ENCODE assay signal across 8 mouse cellular contexts in the genomic region with DNA sequence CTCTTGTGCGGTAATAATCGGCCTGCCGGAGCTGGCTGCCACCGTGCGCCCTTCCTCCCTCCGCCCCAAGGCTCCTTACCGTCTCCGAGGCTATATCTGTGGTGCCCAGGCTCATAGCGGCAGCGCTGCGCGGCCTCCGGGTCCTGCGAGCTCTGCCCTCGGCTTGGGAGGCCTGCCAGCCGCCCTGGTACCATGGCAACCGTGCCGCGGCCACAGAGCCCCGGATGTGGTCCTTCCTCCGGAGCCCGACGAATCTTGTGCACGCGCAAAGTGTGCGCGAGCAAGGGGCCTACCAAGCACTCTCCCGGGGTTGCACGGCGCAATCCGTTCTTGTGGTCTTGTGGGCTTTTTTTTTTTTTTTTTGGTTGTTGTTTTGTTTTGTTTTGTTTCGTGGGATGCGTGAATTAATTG. TPM values are rescaled to one million over a fixed set of nuclear protein-coding genes. Genes with fewer than 3 reads are reported as not detected.
DNase-seq lines count a peak whose midpoint lies in the region; ATAC-seq lines count a peak whose summit lies in the region.

A gene (minus strand): TSS at position 276 of the 411 bp plus-strand sequence.

- H3K9ac ChIP-seq in hindbrain, embryonic 13.5 days: peak within 1 kb of the TSS; percentile 92

- under 1% methylated on average over 33 of the region's 33 CpGs for WGBS in hindbrain, embryonic 13.5 days

- peaks cover 60% of the 10 kb centered on the region for H3K4me1 ChIP-seq in hindbrain, embryonic 13.5 days (replicated peaks)

- ATAC-seq in hindbrain, embryonic 13.5 days (ENCODE audit: low FRiP score): peak; percentile 53

- H3K36me3 ChIP-seq in hindbrain, embryonic 13.5 days: peaks cover 23% of the 10 kb centered on the region

- DNase-seq in NIH3T3 (ENCODE audit: low read depth): peak; percentile 97
- peak; percentile 99 for DNase-seq in cerebellum, postnatal 10 days
- DNase-seq in frontal cortex, postnatal 14 days (ENCODE audit: low spot score in 2 of 2): peak; percentile 91
- peak; percentile 94 to 95 for DNase-seq in layer of hippocampus, postnatal 36 days
- DNase-seq in lung, postnatal 36 days: peak; percentile 96
- DNase-seq in retina, postnatal 1 day: peak; percentile 96
- DNase-seq in urinary bladder, adult 18-20 months (ENCODE audit: low spot score in 2 of 2): peak; percentile 91 to 94

- H3K4me2 ChIP-seq in hindbrain, embryonic 13.5 days: peak within 1 kb of the TSS; percentile 77

- H3K9me3 ChIP-seq in hindbrain, embryonic 13.5 days: no peaks in the 10 kb centered on the region

- peak within 1 kb of the TSS; percentile 73 for H3K4me3 ChIP-seq in hindbrain, embryonic 13.5 days

- H3K27me3 ChIP-seq in hindbrain, embryonic 13.5 days: no peaks in the 10 kb centered on the region

- H3K27ac ChIP-seq in hindbrain, embryonic 13.5 days: peak within 1 kb of the TSS; percentile 91

RNA-seq across cellular contexts. Expression of the gene that starts here (rescaled TPM):
- 26.0 and 26.3 TPM in 2 replicates for polyA plus RNA-seq in hindbrain, embryonic 13.5 days (2015; fragmentation: Nextera tagmentation; extraction: Ambion mirVana)
- total RNA-seq in layer of hippocampus, postnatal 36 days (2021): 10 to 100 TPM; 48.7 to 66.2 TPM

Comparison
In these comparisons a context has a peak if more than half of its experiments do, and no peak if none do; other contexts are left out.
1. Peak in every context shown above with its lines: DNase-seq, ATAC-seq, H3K4me3 ChIP-seq and H3K27ac ChIP-seq.